Mouse (Mus musculus) C2C12 (cell line): ENCODE data around the gene Kif6.

Experiments
- CEBPB ChIP-seq: IDR thresholded peaks from one replicate; pipeline ENCODE4 v1.6.1; 2011; ENCODE audit warnings: low read depth, mild to moderate bottlenecking, control low read depth, moderate library complexity
- CTCF ChIP-seq: IDR thresholded peaks from one replicate; pipeline ENCODE4 v1.5.1; 2011; ENCODE audit not compliant: control insufficient read depth, insufficient read depth, insufficient read length
- MAX ChIP-seq: IDR thresholded peaks from one replicate; pipeline ENCODE4 v1.6.1; 2011; ENCODE audit warnings: mild to moderate bottlenecking, control low read depth
- MYOG ChIP-seq: IDR thresholded peaks from one replicate; pipeline ENCODE4 v1.6.1; 2011; ENCODE audit not compliant: control insufficient read depth, insufficient read length; ENCODE audit errors: extremely low read depth
- USF1 ChIP-seq: IDR thresholded peaks from one replicate; pipeline ENCODE4 v1.6.1; 2011; ENCODE audit warnings: low read depth, mild to moderate bottlenecking, control low read depth, moderate library complexity

GRCm38 (mm10) chr17:49863597-49863996, 248.7 kb downstream of the Kif6 start:
- no peak for TF ChIP-seq CTCF
- TF ChIP-seq USF1: no peak
- no peak for TF ChIP-seq CEBPB
- no peak for TF ChIP-seq MAX
- no peak for TF ChIP-seq MYOG
